Mouse (Mus musculus) limb, embryonic 15.5 days (tissue): ENCODE data around the gene Svs1. TPM values are rescaled to one million over a fixed set of nuclear protein-coding genes. Genes with fewer than 3 reads are reported as not detected.

Experiments used
- ATAC-seq: fragments of 200-750 bp; cut with Nextera tagmentation; 2 replicates; pipeline ENCODE4 v1.8.0; 2017; ENCODE audit warnings: low read depth, moderate TSS enrichment; ENCODE audit not compliant: insufficient number of reproducible peaks, low FRiP score, low TSS enrichment
- H3K27ac ChIP-seq: fragments of 300-500 bp; sonication (generic); 2 replicates; pipeline ENCODE4 v1.5.1; 2015; ENCODE audit warnings: moderate library complexity, mild to moderate bottlenecking, inconsistent platforms
- H3K27me3 ChIP-seq: fragments of 300-500 bp; sonication (generic); 2 replicates; pipeline ENCODE4 v1.6.1; 2015; ENCODE audit warnings: inconsistent platforms
- H3K36me3 ChIP-seq: fragments of 300-500 bp; sonication (generic); 2 replicates; pipeline ENCODE4 v1.6.1; 2015; ENCODE audit warnings: inconsistent platforms
- H3K4me1 ChIP-seq: fragments of 300-500 bp; sonication (generic); 2 replicates; pipeline ENCODE4 v1.6.1; 2015; ENCODE audit warnings: inconsistent platforms
- H3K4me2 ChIP-seq: fragments of 300-500 bp; sonication (generic); 2 replicates; pipeline ENCODE4 v1.6.1; 2015; ENCODE audit warnings: mild to moderate bottlenecking, inconsistent platforms
- H3K4me3 ChIP-seq: fragments of 300-500 bp; sonication (generic); 2 replicates; pipeline ENCODE4 v1.5.1; 2015; ENCODE audit warnings: mild to moderate bottlenecking, inconsistent platforms
- H3K9ac ChIP-seq: fragments of 300-500 bp; sonication (generic); 2 replicates; pipeline ENCODE4 v1.6.1; 2015; ENCODE audit warnings: inconsistent platforms
- H3K9me3 ChIP-seq: fragments of 300-500 bp; sonication (generic); 2 replicates; pipeline ENCODE4 v1.6.1; 2016; ENCODE audit warnings: inconsistent platforms
- WGBS: fragments of 180-500 bp; shearing (Covaris S2); methylation state at CpG from one replicate; pipeline ENCODE4 v1.1.7; 2015; 5-methylcytosine and 5-hydroxymethylcytosine counted together
- polyA plus RNA-seq: library from polyadenylated mRNA; unstranded; fragments of >200 nt; fragmentation: Nextera tagmentation; extraction: Ambion mirVana; gene quantifications from 2 replicates; pipeline ENCODE4 v1.2.1, GENCODE M21; 2015

Svs1 gene
- polyA plus RNA-seq, 1 experiment from 2014 or later, result not detected

DNA sequence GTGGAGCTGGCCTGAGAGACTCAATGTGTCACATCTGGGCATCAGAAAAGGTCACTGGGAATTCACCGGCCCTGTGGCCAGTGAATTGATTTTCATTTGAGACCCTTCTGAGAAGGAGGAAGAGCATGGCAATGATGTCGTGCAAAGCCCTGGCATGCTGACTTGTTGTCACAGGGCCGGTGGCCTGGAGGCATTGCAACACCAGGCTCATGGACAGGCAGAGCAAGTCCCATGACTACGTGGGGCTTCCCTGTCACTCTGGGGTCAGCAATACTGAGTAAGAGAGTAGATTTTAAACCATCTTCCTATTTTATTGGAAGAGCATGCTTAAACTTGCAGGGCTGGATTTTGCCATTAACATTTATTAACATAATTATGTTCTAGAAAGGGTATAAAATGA lies 26.4 kb downstream of the Svs1 start:
- no peaks in the 10 kb centered on the region for H3K27me3 ChIP-seq
- H3K9ac ChIP-seq, result no peak overlapping the region
- WGBS, result 59% methylated on average over 4 of the region's 4 CpGs
- H3K4me2 ChIP-seq, result no peak overlapping the region
- H3K9me3 ChIP-seq, result no peaks in the 10 kb centered on the region
- no peak overlapping the region for H3K4me3 ChIP-seq
- no peak overlapping the region for H3K27ac ChIP-seq
- ATAC-seq, result no peak
- H3K36me3 ChIP-seq, result no peaks in the 10 kb centered on the region
- peaks cover 13% of the 10 kb centered on the region for H3K4me1 ChIP-seq

DNA sequence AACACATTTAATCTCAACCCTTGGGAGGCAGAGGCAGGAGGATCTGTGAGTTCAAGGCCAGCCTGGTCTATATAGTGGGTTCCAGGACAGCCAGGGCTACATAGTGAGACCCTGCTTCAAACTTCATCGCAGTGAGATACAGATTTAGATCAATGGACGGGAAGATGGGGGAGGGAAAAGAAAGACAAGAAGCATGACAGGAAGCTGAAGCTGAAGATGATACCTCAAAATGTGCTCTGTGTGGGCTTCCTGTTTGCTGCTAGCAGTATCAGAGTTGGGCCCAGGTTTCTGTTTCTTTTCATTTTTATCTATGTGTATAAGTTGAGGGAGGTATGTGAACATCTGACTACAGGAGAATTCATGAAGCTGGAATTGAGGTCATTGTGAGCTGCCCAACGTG lies 26.8 kb downstream of the Svs1 start:
- no peak for ATAC-seq

GRCm38 (mm10) chr6:49017150-49017549 lies 30.5 kb downstream of the Svs1 start:
- H3K27ac ChIP-seq, result no peak overlapping the region
- no peak overlapping the region for H3K9ac ChIP-seq
- no peak for ATAC-seq
- H3K9me3 ChIP-seq, result no peaks in the 10 kb centered on the region
- WGBS, result 60% methylated on average over 12 of the region's 12 CpGs
- H3K4me2 ChIP-seq, result no peak overlapping the region
- H3K4me3 ChIP-seq, result no peak overlapping the region
- H3K27me3 ChIP-seq, result no peaks in the 10 kb centered on the region
- no peaks in the 10 kb centered on the region for H3K36me3 ChIP-seq
- H3K4me1 ChIP-seq, result peaks cover 12% of the 10 kb centered on the region

More for the DNA sequence above, 26.8 kb downstream of the Svs1 start:
- 84% methylated on average over 3 of the region's 3 CpGs for WGBS
- Histone ChIP-seq H3K4me3 (no peak overlapping the region), H3K4me2 (no peak overlapping the region), H3K27ac (no peak overlapping the region), H3K9ac (no peak overlapping the region), H3K4me1 (peaks cover 8% of the 10 kb centered on the region), H3K27me3 (no peaks in the 10 kb centered on the region), H3K9me3 (no peaks in the 10 kb centered on the region), H3K36me3 (no peaks in the 10 kb centered on the region)

DNA sequence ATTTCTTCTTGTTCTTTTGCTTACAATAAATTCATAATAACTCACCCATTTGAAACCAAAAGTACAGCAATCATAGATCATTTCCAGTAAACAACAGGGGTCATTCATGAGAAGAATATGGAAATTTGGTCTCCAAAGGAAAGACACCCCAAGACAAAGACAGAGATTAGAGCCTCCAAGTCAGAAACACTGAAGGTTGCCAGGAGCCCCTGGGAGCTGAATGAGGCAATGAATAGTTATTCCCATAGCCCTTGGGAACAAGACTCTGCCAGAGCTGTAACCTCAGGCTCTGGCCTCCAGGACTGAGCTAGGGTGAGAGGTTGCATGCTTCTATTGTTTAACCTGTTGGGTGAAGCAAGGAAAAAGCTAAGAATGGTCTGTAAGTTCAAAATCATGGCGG lies 32.7 kb downstream of the Svs1 start:
- H3K4me2 ChIP-seq, result no peak overlapping the region
- H3K9ac ChIP-seq, result no peak overlapping the region
- H3K27ac ChIP-seq, result no peak overlapping the region
- no peak for ATAC-seq
- peaks cover 12% of the 10 kb centered on the region for H3K4me1 ChIP-seq
- H3K4me3 ChIP-seq, result no peak overlapping the region
- H3K9me3 ChIP-seq, result no peaks in the 10 kb centered on the region
- no peaks in the 10 kb centered on the region for H3K36me3 ChIP-seq
- WGBS, result 97% methylated on average over 1 of the region's 1 CpGs
- no peaks in the 10 kb centered on the region for H3K27me3 ChIP-seq

GRCm38 (mm10) chr6:49021141-49022012 lies 34.7 kb downstream of the Svs1 start:
- Histone ChIP-seq H3K4me1 (peaks cover 12% of the 10 kb centered on the region), H3K9ac (no peak overlapping the region), H3K4me2 (0 out of 2 replicates have a peak overlapping the region, but pooled peaks have one; percentile 10), H3K27me3 (no peaks in the 10 kb centered on the region), H3K9me3 (no peaks in the 10 kb centered on the region), H3K4me3 (no peak overlapping the region), H3K36me3 (no peaks in the 10 kb centered on the region), H3K27ac (0 out of 2 replicates have a peak overlapping the region, but pooled peaks have one; percentile 54)
- 0 out of 2 replicates have a peak, but pooled peaks have one; percentile 24 for ATAC-seq
- 42% methylated on average over 14 of the region's 14 CpGs for WGBS

DNA sequence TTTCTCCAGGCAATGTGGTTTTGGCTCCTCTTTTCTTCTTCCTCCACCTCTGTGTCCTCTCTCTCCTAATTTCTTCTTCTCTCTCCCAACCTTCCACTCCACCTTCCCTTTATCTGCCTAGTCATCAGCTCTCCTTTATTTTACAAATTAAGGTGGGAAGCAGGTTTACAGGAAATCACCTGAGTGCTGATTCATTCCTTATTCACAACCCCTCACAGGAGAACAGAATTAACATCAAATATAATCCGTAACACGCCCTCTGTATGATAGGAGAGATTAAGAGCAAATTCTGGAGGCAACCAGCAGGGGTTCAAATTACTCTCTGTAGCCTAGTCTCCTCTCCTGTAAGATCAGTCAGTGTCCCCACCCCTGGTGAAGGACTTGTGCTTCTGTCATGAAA lies 35.7 kb downstream of the Svs1 start:
- 76% methylated on average over 2 of the region's 2 CpGs for WGBS
- no peaks in the 10 kb centered on the region for H3K27me3 ChIP-seq
- H3K36me3 ChIP-seq, result no peaks in the 10 kb centered on the region
- no peak for ATAC-seq
- H3K9me3 ChIP-seq, result no peaks in the 10 kb centered on the region
- no peak overlapping the region for H3K4me2 ChIP-seq
- H3K4me3 ChIP-seq, result no peak overlapping the region
- H3K9ac ChIP-seq, result no peak overlapping the region
- H3K27ac ChIP-seq, result no peak overlapping the region
- peaks cover 12% of the 10 kb centered on the region for H3K4me1 ChIP-seq

- 86% methylated on average over 10 of the region's 10 CpGs for WGBS
- H3K4me1 ChIP-seq, result peaks cover 12% of the 10 kb centered on the region
- no peak overlapping the region for H3K4me2 ChIP-seq
- no peak for ATAC-seq
- H3K36me3 ChIP-seq, result no peaks in the 10 kb centered on the region
- H3K9ac ChIP-seq, result no peak overlapping the region
- H3K4me3 ChIP-seq, result no peak overlapping the region
- H3K27ac ChIP-seq, result no peak overlapping the region
- H3K9me3 ChIP-seq, result no peaks in the 10 kb centered on the region
- no peaks in the 10 kb centered on the region for H3K27me3 ChIP-seq
These were observed 36.7 kb downstream of the Svs1 start for GRCm38 (mm10) chr6:49023315-49023714.

DNA sequence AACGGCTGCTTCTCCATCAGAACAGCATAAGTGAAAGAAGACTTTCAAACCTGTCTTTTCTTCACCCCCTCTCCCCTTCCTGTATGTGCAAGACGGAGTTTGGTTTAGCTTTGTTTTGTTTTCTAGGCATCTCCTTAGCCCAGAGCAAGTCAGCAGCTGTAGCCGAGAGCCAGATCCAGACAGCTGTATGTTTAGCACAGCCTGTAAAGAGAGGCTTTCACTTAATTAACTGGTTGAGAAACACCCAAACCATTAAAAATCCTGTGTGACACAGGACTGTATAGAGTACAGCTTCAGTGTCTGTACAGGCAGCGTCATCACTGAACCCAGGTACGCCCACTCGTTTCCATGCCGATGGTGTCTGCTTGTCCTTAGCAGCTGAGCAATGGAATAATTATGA lies 38.6 kb downstream of the Svs1 start:
- Histone ChIP-seq H3K27me3 (no peaks in the 10 kb centered on the region), H3K4me3 (no peak overlapping the region), H3K9me3 (no peaks in the 10 kb centered on the region), H3K36me3 (no peaks in the 10 kb centered on the region), H3K27ac (no peak overlapping the region), H3K4me2 (no peak overlapping the region), H3K9ac (no peak overlapping the region), H3K4me1 (peaks cover 12% of the 10 kb centered on the region)
- WGBS, result 69% methylated on average over 7 of the region's 7 CpGs
- no peak for ATAC-seq

- WGBS, result 84% methylated on average over 5 of the region's 5 CpGs
- H3K36me3 ChIP-seq, result no peaks in the 10 kb centered on the region
- H3K4me1 ChIP-seq, result peaks cover 2% of the 10 kb centered on the region
- H3K27me3 ChIP-seq, result no peaks in the 10 kb centered on the region
- H3K9me3 ChIP-seq, result no peaks in the 10 kb centered on the region
- H3K27ac ChIP-seq, result no peak overlapping the region
- no peak overlapping the region for H3K9ac ChIP-seq
- no peak overlapping the region for H3K4me3 ChIP-seq
- ATAC-seq, result no peak
- H3K4me2 ChIP-seq, result no peak overlapping the region
These were observed 39.8 kb downstream of the Svs1 start for GRCm38 (mm10) chr6:49026496-49026895.

DNA sequence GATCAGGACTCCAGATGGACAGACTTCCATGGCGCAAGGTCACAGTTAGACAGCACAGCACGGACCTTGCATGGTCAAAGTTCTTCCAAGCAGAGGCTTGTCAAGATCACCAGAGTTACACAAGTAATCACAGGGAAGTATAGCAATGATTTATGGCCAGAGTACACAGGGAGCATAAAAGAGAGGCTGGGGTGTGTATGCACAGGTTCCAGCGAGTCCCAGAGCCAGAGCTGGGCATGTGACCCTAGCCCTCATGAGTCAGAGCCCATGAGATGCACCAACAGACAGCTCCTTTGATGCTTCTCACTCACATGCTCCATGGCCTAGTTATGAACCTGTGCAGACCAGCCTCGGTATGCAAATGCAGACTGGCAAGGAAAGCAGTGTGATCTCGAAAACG lies 41.4 kb downstream of the Svs1 start:
- no peaks in the 10 kb centered on the region for H3K27me3 ChIP-seq
- no peak overlapping the region for H3K4me2 ChIP-seq
- H3K9ac ChIP-seq, result no peak overlapping the region
- 68% methylated on average over 6 of the region's 6 CpGs for WGBS
- H3K27ac ChIP-seq, result no peak overlapping the region
- H3K9me3 ChIP-seq, result no peaks in the 10 kb centered on the region
- no peak for ATAC-seq
- no peak overlapping the region for H3K4me3 ChIP-seq
- no peaks in the 10 kb centered on the region for H3K36me3 ChIP-seq
- H3K4me1 ChIP-seq, result no peaks in the 10 kb centered on the region

DNA sequence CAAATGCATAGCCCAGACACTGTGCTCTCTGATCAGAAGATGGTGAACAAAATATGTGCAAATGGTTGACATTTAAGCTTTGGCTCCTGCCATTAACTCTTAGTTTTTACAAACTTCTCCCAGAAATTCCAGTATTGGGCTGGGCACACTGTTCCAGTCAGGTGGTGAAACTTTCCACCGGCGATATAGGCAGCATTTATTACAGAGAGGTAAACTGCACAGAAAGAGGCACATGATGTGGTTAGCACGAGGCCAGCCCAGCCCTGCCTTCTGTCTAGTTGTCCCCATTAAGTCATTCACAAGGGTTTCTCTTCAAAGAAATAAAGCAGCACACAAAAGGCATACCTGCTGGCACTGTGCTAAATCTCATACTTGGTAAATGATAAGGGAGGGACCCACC lies 42.0 kb downstream of the Svs1 start:
- ATAC-seq, result no peak
- Histone ChIP-seq H3K4me3 (no peak overlapping the region), H3K4me1 (no peaks in the 10 kb centered on the region), H3K27me3 (0 out of 2 replicates have a peak, but pooled peaks cover under 1% of the 10 kb centered on the region), H3K27ac (no peak overlapping the region), H3K9me3 (no peaks in the 10 kb centered on the region), H3K9ac (no peak overlapping the region), H3K4me2 (no peak overlapping the region), H3K36me3 (no peaks in the 10 kb centered on the region)
- 57% methylated on average over 3 of the region's 3 CpGs for WGBS

DNA sequence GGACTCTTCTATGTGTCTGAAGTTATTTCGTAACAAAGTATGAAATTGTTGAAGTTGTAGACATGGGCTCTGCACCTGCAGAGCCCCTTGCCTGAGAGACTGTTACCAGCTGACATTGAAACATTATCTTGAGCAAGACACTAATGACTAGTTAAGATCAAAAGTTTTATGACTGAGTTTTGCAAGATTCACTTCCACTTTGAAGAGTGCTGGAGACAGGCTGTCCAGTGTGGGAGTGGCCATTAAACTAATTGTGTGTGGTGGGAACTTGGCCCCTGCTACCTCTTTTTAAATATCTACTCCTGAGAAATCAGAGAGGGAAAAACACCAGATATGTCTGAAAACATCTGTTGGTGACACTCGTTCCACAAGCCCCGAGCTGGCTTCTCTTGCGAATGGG lies 44.6 kb downstream of the Svs1 start:
- peaks cover under 1% of the 10 kb centered on the region; the same call in 1 of the 2 replicates for H3K4me1 ChIP-seq
- no peaks in the 10 kb centered on the region for H3K9me3 ChIP-seq
- WGBS, result 56% methylated on average over 4 of the region's 4 CpGs
- no peak overlapping the region for H3K9ac ChIP-seq
- no peak for ATAC-seq
- no peaks in the 10 kb centered on the region for H3K36me3 ChIP-seq
- H3K4me2 ChIP-seq, result no peak overlapping the region
- H3K27ac ChIP-seq, result no peak overlapping the region
- no peak overlapping the region for H3K4me3 ChIP-seq
- 0 out of 2 replicates have a peak, but pooled peaks cover 5% of the 10 kb centered on the region for H3K27me3 ChIP-seq
